Mouse (Mus musculus): Measurements from ENCODE around the gene Pinlyp. TPM values are rescaled to one million over a fixed set of nuclear protein-coding genes. Genes with fewer than 3 reads are reported as not detected.

Pinlyp gene
- under 1 TPM in 1 of 2 experiments, not detected in 1; 0.48 TPM for total RNA-seq (2021)

GRCm38 (mm10) chr7:24546068-24546614, at the start of gene Pinlyp, which contains the start of gene Xrcc1:
Gene Pinlyp (minus strand): TSS chr7:24546118.
Gene Xrcc1 (plus strand): TSS chr7:24546289.
- DNase-seq = no peak
- intact Hi-C loops (cut with DNase I) = no loop called here

DNA sequence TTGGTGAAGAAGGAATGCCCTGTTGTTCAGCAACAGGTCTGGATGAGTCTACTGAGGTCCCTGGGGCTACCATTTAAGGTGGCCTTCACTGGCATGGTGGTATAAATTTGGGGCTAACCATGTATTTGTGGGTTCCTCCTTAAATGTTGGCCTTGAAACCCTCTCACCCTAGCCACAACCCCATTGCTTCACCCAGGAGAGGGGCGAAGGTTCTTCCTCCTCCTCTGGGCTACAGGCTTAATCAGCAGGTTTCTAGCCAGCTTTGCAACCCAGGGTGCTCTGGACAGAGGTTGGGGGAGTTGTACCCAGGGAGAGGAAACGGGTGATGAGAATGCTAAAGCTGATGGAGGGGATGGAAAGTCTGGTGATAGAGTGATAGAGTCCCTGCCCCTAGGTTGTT, 49.5 kb upstream of the Pinlyp start:
- intact Hi-C loops (cut with DNase I) = no loop called here
- no peak for DNase-seq

- intact Hi-C loops (cut with DNase I) = no loop called here
Observed at GRCm38 (mm10) chr7:24594309-24594803, 48.4 kb upstream of the Pinlyp start.

DNA sequence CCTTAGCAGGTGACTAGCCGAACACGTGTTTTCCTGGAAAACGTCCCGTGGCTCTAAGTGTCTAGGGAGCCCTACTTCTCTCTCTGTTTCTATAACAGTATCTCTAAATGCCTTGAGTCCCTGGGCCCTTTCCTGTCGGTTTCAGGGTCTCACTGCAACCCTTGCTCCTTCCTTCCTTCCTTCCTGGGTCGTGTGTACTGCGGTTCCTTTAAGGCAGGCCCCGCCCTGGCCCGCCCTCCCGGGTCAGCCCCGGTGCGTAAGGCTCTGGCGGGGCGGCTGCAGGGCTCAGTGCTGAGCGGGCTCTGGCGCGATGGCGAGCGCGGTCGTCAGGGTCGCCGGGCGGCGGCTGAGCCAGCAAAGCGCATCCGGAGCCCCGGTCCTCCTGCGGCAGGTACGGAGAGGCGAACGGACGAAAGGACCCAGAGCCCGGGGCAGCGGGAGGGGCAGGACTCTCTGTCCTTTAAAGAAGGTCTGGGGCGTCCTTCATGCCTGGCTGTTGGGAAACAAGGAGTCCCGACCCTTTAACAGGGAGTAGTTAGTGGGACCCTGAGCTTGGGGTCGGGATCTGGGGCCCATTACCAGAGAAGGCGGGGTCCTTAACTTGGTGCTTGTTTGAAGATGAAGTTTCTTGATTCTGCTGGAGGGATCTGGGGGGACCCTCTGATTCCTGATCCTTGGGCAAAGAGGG, 47.8 kb upstream of the Pinlyp start:
- peak; percentile 69 for DNase-seq
- intact Hi-C loops (cut with DNase I) = no loop called here

More at GRCm38 (mm10) chr7:24594309-24594803, 48.4 kb upstream of the Pinlyp start:
- no peak for DNase-seq

GRCm38 (mm10) chr7:24592781-24593180, 46.9 kb upstream of the Pinlyp start:
- no peak for DNase-seq
- intact Hi-C loops (cut with DNase I) = no loop called here

DNA sequence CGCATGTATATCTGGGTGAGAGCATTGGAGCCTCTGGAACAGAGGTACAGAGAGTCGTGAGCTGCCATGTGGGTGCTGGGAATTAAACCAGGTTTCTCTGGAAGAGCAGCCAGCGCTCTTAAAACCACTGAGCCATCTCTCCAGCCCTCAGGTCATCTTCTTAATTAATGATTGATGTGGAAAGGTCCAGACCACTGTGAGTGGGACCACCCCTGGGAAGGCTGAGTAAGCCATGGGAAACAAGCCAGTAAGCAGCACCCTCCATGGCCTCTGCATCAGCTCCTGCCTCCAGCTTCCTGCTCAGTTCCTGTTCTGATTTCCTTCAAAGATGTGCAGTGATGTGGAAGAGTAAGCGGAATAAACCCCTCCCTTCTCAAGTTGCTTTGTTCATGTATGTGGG, 46.2 kb upstream of the Pinlyp start:
- DNase-seq = no peak
- intact Hi-C loops (cut with DNase I) = no loop called here

DNA sequence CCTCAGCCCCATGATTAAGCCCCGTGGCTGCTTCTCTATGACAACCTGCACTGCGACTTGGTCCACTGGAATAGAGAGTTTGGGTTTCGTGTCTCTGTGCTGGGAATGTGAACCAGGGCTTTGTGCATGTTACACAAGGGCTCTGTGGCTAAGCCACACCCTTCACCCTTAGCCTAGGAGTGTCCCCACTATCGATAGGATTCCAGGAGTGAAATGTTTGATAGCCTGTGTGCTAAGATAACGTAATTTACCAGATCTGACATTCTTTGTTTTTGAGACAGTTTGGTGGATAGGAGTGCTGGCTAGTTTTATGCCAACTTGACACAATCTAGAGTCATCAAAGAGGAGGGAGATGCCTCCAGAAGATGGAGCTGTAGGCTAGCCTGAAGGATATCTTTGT, 45.8 kb upstream of the Pinlyp start:
- intact Hi-C loops (cut with DNase I) = no loop called here

GRCm38 (mm10) chr7:24588336-24588735, 42.4 kb upstream of the Pinlyp start:
- DNase-seq = no peak
- intact Hi-C loops (cut with DNase I) = no loop called here

More for the DNA sequence above, 45.8 kb upstream of the Pinlyp start:
- no peak for DNase-seq

GRCm38 (mm10) chr7:24587330-24588105, 41.6 kb upstream of the Pinlyp start, which contains the start of the genes Ethe1 and Zfp575:
Gene Ethe1 (plus strand): TSS chr7:24587543.
Gene Zfp575 (minus strand): TSS chr7:24587641.
- DNase-seq = peak; percentile 88
- intact Hi-C loops (cut with DNase I) = no loop called here

- intact Hi-C loops (cut with DNase I) = no loop called here
- peak; percentile 30 for DNase-seq
Observed at GRCm38 (mm10) chr7:24586828-24587227, 40.9 kb upstream of the Pinlyp start.

GRCm38 (mm10) chr7:24585995-24586394, 40.1 kb upstream of the Pinlyp start:
- DNase-seq = no peak
- intact Hi-C loops (cut with DNase I) = no loop called here

GRCm38 (mm10) chr7:24584876-24585275, 39.0 kb upstream of the Pinlyp start:
- intact Hi-C loops (cut with DNase I) = no loop called here
- no peak for DNase-seq

DNA sequence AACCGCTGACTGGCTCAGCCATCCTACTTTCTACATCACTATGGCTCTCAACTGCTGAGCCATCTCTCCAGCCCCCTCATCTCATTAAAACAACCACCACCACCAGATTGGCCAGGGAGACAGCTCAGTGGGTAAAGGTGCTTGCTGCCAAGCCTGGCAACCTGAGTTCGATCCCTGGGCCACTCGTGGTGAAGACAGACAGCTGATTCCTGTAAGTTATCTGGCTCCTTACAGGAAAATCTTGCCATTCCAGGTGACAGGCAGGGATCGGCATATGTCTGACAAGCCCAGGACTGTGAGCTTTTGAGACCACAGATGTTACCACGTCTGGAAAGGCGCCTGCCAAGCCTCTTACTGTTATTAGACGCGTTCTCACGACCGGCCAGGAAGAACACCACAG, 31.9 kb upstream of the Pinlyp start:
- intact Hi-C loops (cut with DNase I) = no loop called here
- DNase-seq = no peak

DNA sequence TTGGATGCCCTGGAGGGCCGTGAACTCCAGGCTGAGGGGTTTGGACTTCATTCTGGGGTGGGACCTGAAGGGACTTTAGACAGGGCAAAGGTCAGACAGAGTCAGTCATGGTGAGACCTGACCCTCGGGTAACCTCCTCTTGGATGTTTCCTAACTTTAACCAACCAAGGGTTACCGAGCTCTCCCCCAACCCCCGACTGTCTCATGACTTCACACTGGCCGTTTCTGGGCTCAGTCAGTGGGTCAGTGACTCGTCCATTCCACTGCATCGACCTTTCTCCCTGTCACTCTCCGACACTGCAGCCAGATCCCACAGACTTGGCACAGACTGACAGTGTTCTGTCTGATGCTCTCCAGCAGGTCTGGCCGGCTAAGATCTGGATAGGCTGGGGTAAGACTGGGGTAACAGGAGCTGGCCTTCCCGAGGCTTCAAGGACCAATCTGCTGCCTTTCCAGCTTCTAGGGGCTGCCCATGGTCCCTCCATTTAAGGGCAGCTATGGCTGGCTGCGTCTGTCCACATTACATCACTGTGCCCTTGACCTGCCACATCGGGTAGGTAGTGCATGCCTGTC, 28.4 kb upstream of the Pinlyp start:
- intact Hi-C loops (cut with DNase I) = no loop called here
- DNase-seq = no peak

- intact Hi-C loops (cut with DNase I) = no loop called here
- no peak for DNase-seq
Observed at GRCm38 (mm10) chr7:24572455-24572854, 26.5 kb upstream of the Pinlyp start.

DNA sequence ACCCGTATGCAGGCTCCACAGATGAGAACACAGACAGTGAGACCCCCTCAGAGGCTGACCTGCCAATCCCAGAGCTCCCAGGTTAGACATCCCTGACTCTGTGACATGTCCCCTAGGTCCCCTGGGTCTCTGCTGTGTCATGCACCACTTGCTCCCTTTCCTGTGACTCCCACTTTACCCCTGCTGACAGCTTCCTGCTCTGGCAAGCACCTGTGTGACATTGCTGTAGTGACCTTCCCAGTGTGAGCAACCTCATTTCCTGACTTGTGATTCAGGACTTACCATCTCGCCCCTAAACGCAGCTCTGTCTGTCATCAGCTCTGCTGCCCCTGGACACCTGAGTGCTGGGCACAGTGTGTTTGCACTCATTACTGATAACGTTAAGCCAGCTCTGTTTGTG, 25.2 kb upstream of the Pinlyp start:
- DNase-seq = no peak
- intact Hi-C loops (cut with DNase I) = no loop called here

- intact Hi-C loops (cut with DNase I) = no loop called here
- no peak for DNase-seq
Observed at GRCm38 (mm10) chr7:24568512-24568911, 22.6 kb upstream of the Pinlyp start.

DNA sequence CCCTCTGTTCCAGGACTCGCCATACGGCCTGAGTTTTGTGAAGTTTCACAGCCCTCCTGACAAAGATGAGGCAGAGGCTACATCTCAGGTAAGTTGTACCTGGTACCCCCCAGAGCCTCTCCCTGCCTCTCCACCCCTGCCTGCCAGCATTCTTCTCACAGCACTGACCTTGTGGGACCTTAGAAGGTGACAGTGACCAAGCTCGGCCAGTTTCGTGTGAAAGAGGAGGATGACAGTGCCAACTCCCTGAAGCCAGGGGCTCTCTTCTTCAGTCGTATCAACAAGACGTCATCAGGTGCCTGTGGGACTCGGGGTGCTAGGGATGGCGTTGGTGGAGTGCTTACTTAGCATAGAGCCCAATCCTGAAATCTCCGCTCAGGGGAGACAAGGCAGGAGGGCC, 20.3 kb upstream of the Pinlyp start:
- DNase-seq = no peak
- intact Hi-C loops (cut with DNase I) = no loop called here

GRCm38 (mm10) chr7:24565627-24566026, 19.7 kb upstream of the Pinlyp start:
- no peak for DNase-seq
- intact Hi-C loops (cut with DNase I) = no loop called here

GRCm38 (mm10) chr7:24564607-24565265, 18.8 kb upstream of the Pinlyp start:
- peak; percentile 72 for DNase-seq
- intact Hi-C loops (cut with DNase I) = no loop called here

DNA sequence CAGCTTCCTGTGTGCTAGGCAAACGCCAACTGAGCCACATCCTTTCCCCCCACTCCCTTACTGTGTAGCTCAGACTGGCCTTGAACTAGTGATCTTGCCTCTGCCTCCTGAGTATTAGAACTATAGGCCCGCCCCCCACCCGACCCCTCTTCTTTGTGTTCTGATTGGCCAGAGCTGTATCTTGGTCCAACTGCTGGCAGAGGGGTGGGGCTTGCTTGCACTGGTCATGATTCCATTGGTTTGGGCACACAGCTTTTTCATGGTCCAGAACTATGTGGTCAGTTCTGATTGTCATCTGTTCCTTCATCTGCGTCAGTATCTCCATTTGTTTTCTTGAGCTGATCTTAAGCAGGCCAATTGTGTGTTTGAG, 17.9 kb upstream of the Pinlyp start:
- no peak for DNase-seq
- intact Hi-C loops (cut with DNase I) = no loop called here
